Mouse (Mus musculus) E14TG2a.4 (cell line): ENCODE measurements around the gene Scn1b.

ENCODE experiments used
- CTCF ChIP-seq: conservative IDR thresholded peaks from 2 replicates; pipeline ENCODE4 v1.5.1; 2014; ENCODE audit warnings: low read length
- POU5F1 ChIP-seq: IDR thresholded peaks from 2 replicates; pipeline ENCODE4 v1.6.1; 2014; ENCODE audit warnings: low read length, borderline replicate concordance

- TF ChIP-seq CTCF (no peak), POU5F1 (no peak)
Measured at GRCm38 (mm10) chr7:31109091-31109490, 17.7 kb downstream of the Scn1b start.
